In the genomic region with DNA sequence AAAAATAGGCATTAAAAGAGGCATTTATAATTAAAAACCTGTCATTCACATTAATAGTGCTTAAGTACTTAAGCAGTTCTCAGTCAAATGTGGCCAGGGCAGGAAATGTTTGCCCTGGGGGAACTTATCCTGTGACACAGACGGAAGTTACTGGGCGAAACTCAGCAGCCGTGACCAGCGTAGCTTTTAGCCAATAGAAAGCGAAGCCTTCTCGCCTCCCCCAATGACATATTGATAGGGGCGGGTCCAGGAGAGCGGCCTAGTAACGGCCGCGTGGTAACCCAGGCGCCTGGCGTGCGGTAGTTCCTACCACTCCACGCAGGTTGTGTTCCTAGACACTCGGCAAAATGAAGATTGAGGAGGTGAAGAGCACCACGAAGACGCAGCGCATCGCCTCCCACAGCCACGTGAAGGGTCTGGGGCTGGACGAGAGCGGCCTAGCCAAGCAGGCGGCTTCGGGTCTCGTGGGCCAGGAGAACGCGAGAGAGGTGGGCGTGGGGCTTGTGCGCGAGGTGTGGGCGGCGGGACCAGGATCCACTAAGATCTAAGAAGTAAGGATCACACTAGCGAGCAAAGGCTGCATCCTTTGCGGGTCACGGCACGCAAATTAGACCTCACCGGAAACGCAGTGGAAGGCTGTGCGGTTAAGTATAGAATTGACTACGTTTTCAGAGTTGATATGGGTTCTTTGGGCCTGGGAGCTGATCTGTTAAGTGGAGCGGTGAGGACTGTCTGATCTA, we compare ENCODE assay signal across 7 mouse cellular contexts. TPM values are rescaled to one million over a fixed set of nuclear protein-coding genes. Genes with fewer than 3 reads are reported as not detected.
A peak's percentile ranks its signal among the peaks of the same experiment; 100 is the strongest.
DNase-seq lines count a peak whose midpoint lies in the region; ATAC-seq lines count a peak whose summit lies in the region.

TSS of gene Ruvbl1 (plus strand) at position 229 of the 740 bp plus-strand sequence.

- no peaks in the 10 kb centered on the region for H3K9me3 ChIP-seq in embryonic facial prominence, embryonic 11.5 days (replicated peaks; ENCODE audit: control insufficient read depth, low read length)
- no peaks in the 10 kb centered on the region for H3K9me3 ChIP-seq in limb, embryonic 10.5 days (replicated peaks)
- H3K9me3 ChIP-seq in midbrain, embryonic 13.5 days: no peaks in the 10 kb centered on the region

- ATAC-seq in embryonic facial prominence, embryonic 11.5 days (replicated peaks; ENCODE audit: insufficient number of reproducible peaks, low FRiP score, low TSS enrichment, low read depth): peak; percentile 98
- ATAC-seq in granulocyte monocyte progenitor cell, adult 5-6 weeks (replicated peaks; ENCODE audit: poor library complexity, severe bottlenecking): peak; percentile 99
- ATAC-seq in midbrain, embryonic 13.5 days: peak; percentile 100

- no peaks in the 10 kb centered on the region for H3K36me3 ChIP-seq in embryonic facial prominence, embryonic 11.5 days (replicated peaks; ENCODE audit: control insufficient read depth, insufficient read depth, low read depth, low read length)
- peaks cover 35% of the 10 kb centered on the region for H3K36me3 ChIP-seq in limb, embryonic 10.5 days
- H3K36me3 ChIP-seq in midbrain, embryonic 13.5 days: peaks cover 26% of the 10 kb centered on the region

- peak within 1 kb of the TSS; percentile 70 for H3K9ac ChIP-seq in embryonic facial prominence, embryonic 11.5 days (replicated peaks; ENCODE audit: low read length)
- peak within 1 kb of the TSS; percentile 78 for H3K9ac ChIP-seq in midbrain, embryonic 13.5 days (replicated peaks)

- H3K4me1 ChIP-seq in embryonic facial prominence, embryonic 11.5 days (ENCODE audit: control insufficient read depth, insufficient read depth, low read length): no peaks in the 10 kb centered on the region; the same call in 1 of the 2 replicates
- H3K4me1 ChIP-seq in limb, embryonic 10.5 days: peaks cover 12% of the 10 kb centered on the region
- H3K4me1 ChIP-seq in midbrain, embryonic 13.5 days (replicated peaks): peaks cover 16% of the 10 kb centered on the region

- H3K27ac ChIP-seq in embryonic facial prominence, embryonic 11.5 days (replicated peaks; ENCODE audit: low read depth, low read length): no peak within 1 kb of the TSS
- H3K27ac ChIP-seq in limb, embryonic 10.5 days: peak within 1 kb of the TSS; percentile 81
- no peak within 1 kb of the TSS for H3K27ac ChIP-seq in midbrain, embryonic 13.5 days

- H3K27me3 ChIP-seq in embryonic facial prominence, embryonic 11.5 days (ENCODE audit: control insufficient read depth, insufficient read depth, low read length): no peaks in the 10 kb centered on the region
- no peaks in the 10 kb centered on the region for H3K27me3 ChIP-seq in limb, embryonic 10.5 days (ENCODE audit: low read depth, poor library complexity, severe bottlenecking)
- H3K27me3 ChIP-seq in midbrain, embryonic 13.5 days: no peaks in the 10 kb centered on the region

- DNase-seq in adrenal gland, postnatal 14 days: peak; percentile 95
- DNase-seq in embryonic facial prominence, embryonic 11.5 days (ENCODE audit: low spot score): peak; percentile 97
- DNase-seq in kidney, adult 11 months: peak; percentile 93
- DNase-seq in limb, embryonic 10.5 days (ENCODE audit: low spot score): peak; percentile 91
- peak; percentile 84 for DNase-seq in spleen, adult 12 weeks (ENCODE audit: low spot score)

- peak within 1 kb of the TSS; percentile 63 for H3K4me3 ChIP-seq in embryonic facial prominence, embryonic 11.5 days (ENCODE audit: low read depth, low read length)
- H3K4me3 ChIP-seq in limb, embryonic 10.5 days: peak within 1 kb of the TSS; percentile 77
- peak within 1 kb of the TSS; percentile 76 for H3K4me3 ChIP-seq in midbrain, embryonic 13.5 days (replicated peaks)

- WGBS in embryonic facial prominence, embryonic 11.5 days: under 1% methylated on average over 37 of the region's 42 CpGs
- under 1% methylated on average over 42 of the region's 42 CpGs for WGBS in limb, embryonic 10.5 days
- under 1% methylated on average over 42 of the region's 42 CpGs for WGBS in midbrain, embryonic 13.5 days

- peak within 1 kb of the TSS; percentile 64 for H3K4me2 ChIP-seq in embryonic facial prominence, embryonic 11.5 days (ENCODE audit: low read depth, low read length)
- H3K4me2 ChIP-seq in midbrain, embryonic 13.5 days (replicated peaks): peak within 1 kb of the TSS; percentile 87

RNA-seq across cellular contexts. Expression of gene Ruvbl1, which starts in this region (rescaled TPM):
- total RNA-seq in adrenal gland, postnatal 14 days (2021): 34.6 and 35.3 TPM in 2 replicates
- 185 and 196 TPM in 2 replicates for polyA plus RNA-seq in embryonic facial prominence, embryonic 11.5 days (2014; fragmentation: Nextera tagmentation; extraction: Ambion mirVana)
- 78.4 and 93.5 TPM in 2 replicates for total RNA-seq in granulocyte monocyte progenitor cell, adult 5-6 weeks (2014; fragmentation: Nextera tagmentation)
- total RNA-seq in granulocyte monocyte progenitor cell, adult 5-6 weeks (2017): 159 and 180 TPM in 2 replicates
- 235 and 258 TPM in 2 replicates for polyA plus RNA-seq in limb, embryonic 10.5 days (2016; fragmentation: Nextera tagmentation; extraction: Ambion mirVana)
- 111 and 112 TPM in 2 replicates for polyA plus RNA-seq in midbrain, embryonic 13.5 days (2015; fragmentation: Nextera tagmentation; extraction: Ambion mirVana)
